Mouse (Mus musculus) MEL (cell line): ENCODE data around the gene Ces1f. TPM values are rescaled to one million over a fixed set of nuclear protein-coding genes. Genes with fewer than 3 reads are reported as not detected.

Experiments
- DNase-seq: peaks from one replicate; pipeline ENCODE4 v3.0.0; 2011; ENCODE audit warnings: low read depth, low spot score
- H3K27ac ChIP-seq: 2 replicates; pipeline ENCODE4 v1.5.1; 2012; ENCODE audit warnings: low read depth, mild to moderate bottlenecking, control low read depth, low read length, moderate library complexity; ENCODE audit not compliant: control insufficient read depth
- H3K27me3 ChIP-seq, 2 experiments: fragments of 150-350 bp in 1 of 2; sonication (generic) in 1 of 2; 2 replicates each; pipeline ENCODE4 v1.6.1; 2012; ENCODE audit warnings: low read length in 2 of 2, mild to moderate bottlenecking in 2 of 2, improper control_type of control experiment in 1 of 2, moderate library complexity in 1 of 2; ENCODE audit not compliant: insufficient read depth in 2 of 2, control insufficient read depth in 1 of 2
- H3K36me3 ChIP-seq, 2 experiments: 2 replicates each; pipeline ENCODE4 v1.6.1; 2012 to 2014; ENCODE audit warnings: low read length in 2 of 2, improper control_type of control experiment in 1 of 2, inconsistent platforms in 1 of 2, mild to moderate bottlenecking in 1 of 2; ENCODE audit not compliant: insufficient read depth in 2 of 2, control insufficient read depth in 1 of 2
- H3K4me1 ChIP-seq, 2 experiments: fragments of 150-350 bp in 1 of 2; sonication (generic) in 1 of 2; 2 replicates each; pipeline ENCODE4 v1.6.1; 2012; ENCODE audit warnings: low read length in 2 of 2, improper control_type of control experiment in 1 of 2, mild to moderate bottlenecking in 1 of 2; ENCODE audit not compliant: insufficient read depth in 2 of 2, control insufficient read depth in 1 of 2
- H3K4me3 ChIP-seq, 2 experiments: fragments of 150-350 bp in 1 of 2; sonication (generic) in 1 of 2; 2 replicates each; pipeline ENCODE4 v1.5.1; 2012; ENCODE audit warnings: low read depth in 2 of 2, low read length in 2 of 2, mild to moderate bottlenecking in 2 of 2, moderate library complexity in 2 of 2, control low read depth in 1 of 2, improper control_type of control experiment in 1 of 2; ENCODE audit not compliant: control insufficient read depth in 1 of 2, insufficient read depth in 1 of 2
- H3K79me2 ChIP-seq: 2 replicates; pipeline ENCODE4 v1.6.1; 2012; ENCODE audit warnings: mild to moderate bottlenecking, low read length, moderate library complexity; ENCODE audit not compliant: control insufficient read depth, poor library complexity, insufficient read depth
- H3K9ac ChIP-seq: 2 replicates; pipeline ENCODE4 v1.6.1; 2012; ENCODE audit warnings: low read depth, mild to moderate bottlenecking, control low read depth, low read length, moderate library complexity; ENCODE audit not compliant: control insufficient read depth, poor library complexity, severe bottlenecking
- H3K9me3 ChIP-seq: fragments of 150-350 bp; sonication (generic); replicated peaks from 2 replicates; pipeline ENCODE4 v1.6.1; 2012; ENCODE audit warnings: mild to moderate bottlenecking, low read length, improper control_type of control experiment, moderate library complexity; ENCODE audit not compliant: insufficient read depth
- BHLHE40 ChIP-seq: IDR thresholded peaks from 2 replicates; pipeline ENCODE4 v1.6.1; 2012; ENCODE audit warnings: low read depth, mild to moderate bottlenecking, inconsistent platforms, low read length, improper control_type of control experiment, borderline replicate concordance
- CHD1 ChIP-seq: IDR thresholded peaks from 2 replicates; pipeline ENCODE4 v1.6.1; 2012; ENCODE audit warnings: low read depth, mild to moderate bottlenecking, inconsistent platforms, low read length, improper control_type of control experiment
- E2F4 ChIP-seq: IDR thresholded peaks from 2 replicates; pipeline ENCODE4 v1.6.1; 2011; ENCODE audit warnings: low read depth, low read length, improper control_type of control experiment, borderline replicate concordance
- ELF1 ChIP-seq: IDR thresholded peaks from 2 replicates; pipeline ENCODE4 v1.6.1; 2014; ENCODE audit warnings: low read depth, mild to moderate bottlenecking, inconsistent platforms, low read length, improper control_type of control experiment, moderate library complexity
- EP300 ChIP-seq, 2 experiments: IDR thresholded peaks; 2 replicates each; pipeline ENCODE4 v1.6.1; 2011; ENCODE audit warnings: improper control_type of control experiment in 2 of 2, low read length in 2 of 2, low read depth in 1 of 2, mild to moderate bottlenecking in 1 of 2
- ETS1 ChIP-seq: IDR thresholded peaks from 2 replicates; pipeline ENCODE4 v1.6.1; 2012; ENCODE audit warnings: low read depth, mild to moderate bottlenecking, inconsistent platforms, low read length, improper control_type of control experiment, moderate library complexity
- HCFC1 ChIP-seq: IDR thresholded peaks from 2 replicates; pipeline ENCODE4 v1.6.1; 2012; ENCODE audit warnings: low read depth, mild to moderate bottlenecking, inconsistent platforms, low read length, improper control_type of control experiment, moderate library complexity
- MAZ ChIP-seq: IDR thresholded peaks from 2 replicates; pipeline ENCODE4 v1.6.1; 2012; ENCODE audit warnings: low read depth, mild to moderate bottlenecking, inconsistent platforms, low read length, improper control_type of control experiment
- MYB ChIP-seq: IDR thresholded peaks from 2 replicates; pipeline ENCODE4 v1.6.1; 2011; ENCODE audit warnings: mild to moderate bottlenecking, low read depth, low read length, improper control_type of control experiment
- POLR2A ChIP-seq, 2 experiments: IDR thresholded peaks; 2 replicates each; pipeline ENCODE4 v1.6.1; 2011 to 2012; ENCODE audit warnings: low read length in 2 of 2, mild to moderate bottlenecking in 2 of 2, control low read depth in 1 of 2, improper control_type of control experiment in 1 of 2, low read depth in 1 of 2, moderate library complexity in 1 of 2; ENCODE audit not compliant: control insufficient read depth in 1 of 2, insufficient read depth in 1 of 2, poor library complexity in 1 of 2
- RCOR1 ChIP-seq: IDR thresholded peaks from 2 replicates; pipeline ENCODE4 v1.6.1; 2012; ENCODE audit warnings: low read depth, mild to moderate bottlenecking, inconsistent platforms, low read length, improper control_type of control experiment
- TBP ChIP-seq: IDR thresholded peaks from 2 replicates; pipeline ENCODE4 v1.8.0; 2011; ENCODE audit warnings: low read depth, low read length, improper control_type of control experiment
- TCF12 ChIP-seq: IDR thresholded peaks from 2 replicates; pipeline ENCODE4 v1.6.1; 2014; ENCODE audit warnings: low read depth, mild to moderate bottlenecking, inconsistent platforms, low read length, improper control_type of control experiment, moderate library complexity
- USF2 ChIP-seq, 2 experiments: IDR thresholded peaks; 2 replicates each; pipeline ENCODE4 v1.6.1; 2011 to 2012; ENCODE audit warnings: improper control_type of control experiment in 2 of 2, low read length in 2 of 2, borderline replicate concordance in 1 of 2, inconsistent platforms in 1 of 2, low read depth in 1 of 2, mild to moderate bottlenecking in 1 of 2; ENCODE audit not compliant: insufficient read depth in 1 of 2
- ZKSCAN1 ChIP-seq: IDR thresholded peaks from 2 replicates; pipeline ENCODE4 v1.6.1; 2012; ENCODE audit warnings: low read depth, mild to moderate bottlenecking, inconsistent platforms, low read length, improper control_type of control experiment, moderate library complexity
- ZMIZ1 ChIP-seq: IDR thresholded peaks from 2 replicates; pipeline ENCODE4 v1.6.1; 2012; ENCODE audit warnings: low read depth, mild to moderate bottlenecking, inconsistent platforms, low read length, improper control_type of control experiment, moderate library complexity
- polyA plus RNA-seq, 2 experiments: library from polyadenylated mRNA; stranded (reverse) in 1 of 2; unstranded in 1 of 2; fragments of >175 nt in 1 of 2; fragments of >200 nt in 1 of 2; gene quantifications; 2 replicates each; pipeline versions ENCODE4 v1.2.1 to v1.2.4; 2012; ENCODE audit warnings: low replicate concordance in 2 of 2, low read depth in 1 of 2; ENCODE audit not compliant: insufficient read length in 2 of 2, insufficient read depth in 1 of 2, missing spikeins in 1 of 2
- total RNA-seq: library from RNA; depleted of rRNA; stranded (reverse); fragments of 300-350 nt; gene quantifications from 2 replicates; pipeline ENCODE4 v1.2.3, GENCODE M21; 2012; rRNA removed

The Ces1f gene
- 0.23 TPM in 1 of 2 replicates, not detected in the other for total RNA-seq
- polyA plus RNA-seq = not detected

DNA sequence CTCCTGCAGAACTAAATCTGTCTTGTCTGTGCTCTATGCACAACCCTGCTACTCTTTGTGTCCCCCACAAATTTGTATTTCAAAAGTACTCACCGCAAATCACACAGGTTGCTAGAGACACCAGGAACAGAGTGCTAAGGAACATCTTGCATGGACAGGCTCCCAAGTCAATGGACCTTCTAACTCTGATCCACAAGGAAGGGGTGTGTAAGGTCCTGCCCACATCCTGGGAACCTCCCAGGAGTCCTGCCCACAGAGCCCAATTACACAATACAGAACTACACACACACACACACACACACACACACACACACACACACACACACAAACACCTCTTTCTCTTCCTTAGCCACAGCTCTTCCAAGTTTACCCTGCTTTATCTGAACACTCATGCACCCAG is at the start of gene Ces1f:
Gene Ces1f (minus strand): TSS at position 192 of the 400 bp plus-strand sequence.
- no peak within 1 kb of the TSS for H3K4me3 ChIP-seq
- H3K9ac ChIP-seq = no peak within 1 kb of the TSS
- TF ChIP-seq ETS1 (no peak), E2F4 (no peak), RCOR1 (no peak), TBP (no peak), ELF1 (no peak), TCF12 (no peak), POLR2A (IDR thresholded peaks at IDR 0.05; ENCODE audit: control insufficient read depth in 1 of 2, insufficient read depth in 1 of 2, low read depth in 1 of 2, low read length in 2 of 2, poor library complexity in 1 of 2) (no peak)
- TF ChIP-seq, all 39 proteins: peak for 0
- Histone ChIP-seq H3K4me1 (no peaks in the 10 kb centered on the region), H3K27me3 (no peaks in the 10 kb centered on the region), H3K79me2 (no peaks in the 10 kb centered on the region), H3K9me3 (no peaks in the 10 kb centered on the region), H3K36me3 (no peaks in the 10 kb centered on the region), H3K27ac (no peak within 1 kb of the TSS)
- no peak for DNase-seq

DNA sequence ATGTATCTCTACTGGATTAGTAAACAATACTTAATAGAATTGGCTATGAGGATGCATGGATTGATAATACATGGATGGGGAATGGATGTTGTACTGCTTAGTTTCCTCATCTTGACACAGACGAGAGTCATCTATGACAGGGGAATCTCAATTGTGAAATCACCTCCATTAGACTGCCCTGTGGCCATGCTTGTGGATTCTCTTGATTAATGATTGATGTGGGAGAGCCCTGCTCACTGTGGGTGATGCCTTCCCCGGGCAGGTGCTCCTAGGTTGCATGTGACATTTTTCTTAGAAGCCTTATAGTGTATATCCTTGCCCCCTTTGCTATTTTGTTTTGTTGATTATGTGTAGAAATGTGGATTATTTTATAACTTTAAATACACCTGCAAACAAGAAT is 45.6 kb upstream of the Ces1f start:
- Histone ChIP-seq H3K27me3 (no peaks in the 10 kb centered on the region), H3K36me3 (no peaks in the 10 kb centered on the region), H3K79me2 (no peaks in the 10 kb centered on the region), H3K4me1 (no peaks in the 10 kb centered on the region), H3K9ac (no peak overlapping the region), H3K27ac (no peak overlapping the region), H3K4me3 (no peak overlapping the region), H3K9me3 (no peaks in the 10 kb centered on the region)
- DNase-seq = no peak
- no peak for TF ChIP-seq ETS1
- TF ChIP-seq CHD1 = no peak
- no peak for TF ChIP-seq RCOR1
- TF ChIP-seq MAZ = no peak
- no peak for TF ChIP-seq USF2 (IDR thresholded peaks at IDR 0.05; ENCODE audit: borderline replicate concordance in 1 of 2, insufficient read depth in 1 of 2, low read depth in 1 of 2, low read length in 2 of 2)

DNA sequence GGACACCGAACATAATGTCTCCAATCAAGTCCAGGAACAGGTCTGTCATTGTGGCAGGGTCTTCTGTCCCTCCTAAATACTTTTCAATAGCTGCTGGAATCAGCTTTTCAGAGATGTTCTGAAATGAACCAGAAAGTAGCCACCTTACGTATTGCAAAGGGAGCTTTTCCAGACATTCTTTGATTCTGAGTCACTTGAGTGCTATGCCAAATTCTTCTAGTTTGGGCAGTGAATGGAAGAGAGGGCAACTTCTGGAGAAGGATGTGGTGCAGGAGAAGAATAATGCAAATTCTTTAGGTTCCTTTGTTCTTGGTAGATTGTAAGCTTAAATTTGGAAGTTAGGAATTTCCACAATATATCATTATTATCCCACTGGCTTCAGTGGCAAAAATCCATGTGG is 37.5 kb upstream of the Ces1f start:
- DNase-seq = no peak
- Histone ChIP-seq H3K79me2 (no peaks in the 10 kb centered on the region), H3K4me1 (no peaks in the 10 kb centered on the region), H3K9me3 (no peaks in the 10 kb centered on the region), H3K36me3 (no peaks in the 10 kb centered on the region), H3K9ac (no peak overlapping the region), H3K4me3 (no peak overlapping the region), H3K27ac (no peak overlapping the region), H3K27me3 (no peaks in the 10 kb centered on the region)
- TF ChIP-seq ETS1 (no peak), ZMIZ1 (no peak), HCFC1 (no peak), CHD1 (no peak), BHLHE40 (no peak), USF2 (IDR thresholded peaks at IDR 0.05; ENCODE audit: borderline replicate concordance in 1 of 2, insufficient read depth in 1 of 2, low read depth in 1 of 2, low read length in 2 of 2) (no peak), MYB (no peak), EP300 (IDR thresholded peaks at IDR 0.05; ENCODE audit: low read depth in 1 of 2, low read length in 2 of 2) (no peak), ZKSCAN1 (no peak)
